Mouse (Mus musculus): Measurements from ENCODE around the gene Srd5a3.

- no peak for TF ChIP-seq MAX (IDR thresholded peaks at IDR 0.05; ENCODE audit: low read depth)
- TF ChIP-seq MYOG (IDR thresholded peaks at IDR 0.05; ENCODE audit: control insufficient read depth in 1 of 3, insufficient read depth in 1 of 3, insufficient read length in 2 of 3, low read depth in 2 of 3), result no peak
- TF ChIP-seq POLR2A (IDR thresholded peaks at IDR 0.05; ENCODE audit: insufficient read length, low read depth), result no peak
- no peak for TF ChIP-seq USF1 (IDR thresholded peaks at IDR 0.05; ENCODE audit: low read depth)
- TF ChIP-seq SRF (IDR thresholded peaks at IDR 0.05; ENCODE audit: control insufficient read depth, insufficient read length, low read depth), result no peak
- TF ChIP-seq REST (IDR thresholded peaks at IDR 0.05; ENCODE audit: insufficient read depth, insufficient read length), result no peak
- TF ChIP-seq MYOD1 (IDR thresholded peaks at IDR 0.05; ENCODE audit: control insufficient read depth in 1 of 3, insufficient read length in 2 of 3, low read depth in 2 of 3), result no peak
- no peak for TF ChIP-seq TCF12 (IDR thresholded peaks at IDR 0.05; ENCODE audit: insufficient read depth, poor library complexity, severe bottlenecking)
- no peak for TF ChIP-seq POLR2AphosphoS2 (IDR thresholded peaks at IDR 0.05; ENCODE audit: insufficient read length, low read depth)
- TF ChIP-seq CEBPB (IDR thresholded peaks at IDR 0.05; ENCODE audit: insufficient read depth, poor library complexity, severe bottlenecking), result no peak
- TF ChIP-seq TCF3 (IDR thresholded peaks at IDR 0.05; ENCODE audit: insufficient read length, low read depth), result no peak
- no peak for TF ChIP-seq E2F4 (IDR thresholded peaks at IDR 0.05; ENCODE audit: insufficient read depth)
Measured at GRCm38 (mm10) chr5:76177664-76178063, 37.6 kb downstream of the Srd5a3 start.

Data from myocyte (in vitro differentiated cells).